ENCODE assay signal across 20 mouse cellular contexts in the genomic region with DNA sequence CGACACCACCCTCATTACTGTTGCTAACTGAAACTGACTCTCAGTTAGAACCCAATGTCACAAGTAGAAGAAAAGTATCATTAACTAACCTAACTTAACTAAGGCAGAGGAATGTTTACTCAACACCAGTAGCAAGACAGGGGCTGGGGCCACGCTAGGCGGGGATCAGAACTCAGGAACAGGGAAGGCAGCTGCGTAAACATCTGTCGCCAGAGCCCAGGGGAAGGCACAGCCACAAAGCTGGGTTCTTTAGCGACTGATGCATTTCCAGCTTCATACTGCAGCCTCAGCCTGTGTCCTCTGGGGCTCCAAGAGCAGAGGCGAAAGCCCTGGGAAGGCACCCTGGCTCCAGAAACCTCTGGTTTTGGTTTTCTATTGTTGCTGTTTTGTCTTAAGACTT. TPM values are rescaled to one million over a fixed set of nuclear protein-coding genes. Genes with fewer than 3 reads are reported as not detected.
A peak's percentile ranks its signal among the peaks of the same experiment; 100 is the strongest.
DNase-seq lines count a peak whose midpoint lies in the region; ATAC-seq and TF ChIP-seq lines count a peak whose summit lies in the region.
"Had no signal": no experiment of that assay in that cellular context is flagged by ENCODE, and none has a peak within 500 bp of the region (broad histone marks: within the 10 kb centered on the region; RNA-seq: fewer than 3 reads in every experiment).

No protein-coding gene starts in this region.

- peaks cover 4% of the 10 kb centered on the region for H3K4me1 ChIP-seq in intestine, embryonic 15.5 days (replicated peaks)
- H3K4me1 ChIP-seq in intestine, postnatal 0 days (replicated peaks; ENCODE audit: control insufficient read depth, insufficient read depth, low read length) = no peaks in the 10 kb centered on the region
- H3K4me1 ChIP-seq in kidney, postnatal 0 days (replicated peaks; ENCODE audit: insufficient read depth, low read length) = no peaks in the 10 kb centered on the region
- H3K4me1 ChIP-seq in intestine, embryonic 16.5 days (ENCODE audit: control insufficient read depth, insufficient read depth, low read length) = peaks cover 6% of the 10 kb centered on the region; the same call in 1 of the 2 replicates
- no peaks in the 10 kb centered on the region for H3K4me1 ChIP-seq in midbrain, embryonic 13.5 days (replicated peaks)
- H3K4me1 ChIP-seq: embryonic facial prominence, embryonic 13.5 days; forebrain, embryonic 13.5 days; hindbrain, embryonic 15.5 days had no signal

- H3K4me2 ChIP-seq in intestine, embryonic 15.5 days (replicated peaks) = no peak overlapping the region
- H3K4me2 ChIP-seq in intestine, postnatal 0 days (replicated peaks; ENCODE audit: low read depth) = no peak overlapping the region
- no peak overlapping the region for H3K4me2 ChIP-seq in kidney, postnatal 0 days (ENCODE audit: low read length)
- H3K4me2 ChIP-seq in intestine, embryonic 16.5 days (ENCODE audit: low read depth, low read length) = no peak overlapping the region
- no peak overlapping the region for H3K4me2 ChIP-seq in midbrain, embryonic 13.5 days (replicated peaks)
- H3K4me2 ChIP-seq: embryonic facial prominence, embryonic 13.5 days; forebrain, embryonic 13.5 days; heart, embryonic 13.5 days; hindbrain, embryonic 15.5 days had no signal

- no peak for DNase-seq in kidney, postnatal 0 days (ENCODE audit: low spot score)
- no peak for DNase-seq in kidney, postnatal 10 days
- DNase-seq: adrenal gland, adult 8-10 months; adrenal gland, postnatal 36 days; cerebellum, adult 2 months; cerebellum, postnatal 10 days; forebrain, postnatal 0 days; gastrocnemius, postnatal 14 days; heart, postnatal 36 days had no signal

- 0 out of 2 replicates have a peak overlapping the region, but pooled peaks have one; percentile 22 for H3K27ac ChIP-seq in intestine, embryonic 15.5 days
- no peak overlapping the region for H3K27ac ChIP-seq in intestine, postnatal 0 days (ENCODE audit: low read depth, low read length)
- peak overlapping the region; percentile 15 for H3K27ac ChIP-seq in kidney, postnatal 0 days
- H3K27ac ChIP-seq in intestine, embryonic 16.5 days (ENCODE audit: low read length) = no peak overlapping the region
- no peak overlapping the region for H3K27ac ChIP-seq in midbrain, embryonic 13.5 days
- H3K27ac ChIP-seq: embryonic facial prominence, embryonic 13.5 days; forebrain, embryonic 13.5 days; heart, embryonic 13.5 days; hindbrain, embryonic 15.5 days had no signal

- no peak overlapping the region for H3ac ChIP-seq in C2C12 (ENCODE audit: control insufficient read depth, insufficient read length, low read depth)

- no peak for ATAC-seq in intestine, embryonic 15.5 days
- ATAC-seq in intestine, postnatal 0 days = no peak
- 0 out of 2 replicates have a peak, but pooled peaks have one; percentile 33 for ATAC-seq in kidney, postnatal 0 days (replicated peaks; ENCODE audit: low FRiP score, low read depth)
- 0 out of 2 replicates have a peak, but pooled peaks have one; percentile 45 for ATAC-seq in intestine, embryonic 16.5 days
- ATAC-seq in midbrain, embryonic 13.5 days = no peak
- ATAC-seq: CD4-positive, CD25-positive, alpha-beta regulatory T cell, adult 4 months; forebrain, embryonic 13.5 days; forebrain, postnatal 0 days had no signal

- TF ChIP-seq CTCF in intestine, postnatal 0 days (IDR thresholded peaks at IDR 0.05; ENCODE audit: low read depth) = no peak
- TF ChIP-seq CTCF in kidney, postnatal 0 days (IDR thresholded peaks at IDR 0.05; ENCODE audit: low read depth) = no peak
- no peak for TF ChIP-seq CTCF in C2C12 (IDR thresholded peaks at IDR 0.05; ENCODE audit: control insufficient read depth, insufficient read depth, insufficient read length)

- H3K4me3 ChIP-seq in intestine, embryonic 15.5 days (replicated peaks) = no peak overlapping the region
- no peak overlapping the region for H3K4me3 ChIP-seq in intestine, postnatal 0 days (ENCODE audit: low read depth, low read length)
- no peak overlapping the region for H3K4me3 ChIP-seq in kidney, postnatal 0 days (replicated peaks; ENCODE audit: low read depth, low read length)
- H3K4me3 ChIP-seq in C2C12 (ENCODE audit: insufficient read depth, poor library complexity, severe bottlenecking) = no peak overlapping the region
- H3K4me3 ChIP-seq in intestine, embryonic 16.5 days (ENCODE audit: low read length) = no peak overlapping the region
- H3K4me3 ChIP-seq in midbrain, embryonic 13.5 days (replicated peaks) = no peak overlapping the region
- H3K4me3 ChIP-seq: embryonic facial prominence, embryonic 13.5 days; forebrain, embryonic 13.5 days; heart, embryonic 13.5 days; hindbrain, embryonic 15.5 days had no signal

- no peaks in the 10 kb centered on the region for H3K36me3 ChIP-seq in intestine, embryonic 15.5 days
- H3K36me3 ChIP-seq in intestine, postnatal 0 days (ENCODE audit: control insufficient read depth, insufficient read depth) = no peaks in the 10 kb centered on the region
- H3K36me3 ChIP-seq in kidney, postnatal 0 days (ENCODE audit: insufficient read depth, low read length) = no peaks in the 10 kb centered on the region
- H3K36me3 ChIP-seq in C2C12 (ENCODE audit: control insufficient read depth, insufficient read depth) = no peaks in the 10 kb centered on the region
- no peaks in the 10 kb centered on the region for H3K36me3 ChIP-seq in intestine, embryonic 16.5 days (ENCODE audit: control insufficient read depth, insufficient read depth, low read length)
- H3K36me3 ChIP-seq in midbrain, embryonic 13.5 days = no peaks in the 10 kb centered on the region
- H3K36me3 ChIP-seq: embryonic facial prominence, embryonic 13.5 days; G1E; heart, embryonic 13.5 days; hindbrain, embryonic 15.5 days had no signal

- no peaks in the 10 kb centered on the region for H3K9me3 ChIP-seq in intestine, embryonic 15.5 days
- no peaks in the 10 kb centered on the region for H3K9me3 ChIP-seq in intestine, postnatal 0 days (ENCODE audit: control insufficient read depth)
- H3K9me3 ChIP-seq in kidney, postnatal 0 days (replicated peaks; ENCODE audit: low read length) = no peaks in the 10 kb centered on the region
- no peaks in the 10 kb centered on the region for H3K9me3 ChIP-seq in intestine, embryonic 16.5 days (ENCODE audit: control insufficient read depth, low read length)
- H3K9me3 ChIP-seq in midbrain, embryonic 13.5 days = no peaks in the 10 kb centered on the region
- H3K9me3 ChIP-seq: embryonic facial prominence, embryonic 13.5 days; forebrain, embryonic 13.5 days; G1E; heart, embryonic 13.5 days; hindbrain, embryonic 15.5 days had no signal

- no peaks in the 10 kb centered on the region for H3K79me2 ChIP-seq in C2C12 (ENCODE audit: control insufficient read depth, insufficient read depth)

- WGBS in intestine, embryonic 15.5 days = 41% methylated on average over 7 of the region's 7 CpGs
- 40% methylated on average over 7 of the region's 7 CpGs for WGBS in intestine, postnatal 0 days
- 49% methylated on average over 7 of the region's 7 CpGs for WGBS in kidney, postnatal 0 days
- WGBS in intestine, embryonic 16.5 days = 43% methylated on average over 7 of the region's 7 CpGs
- 62% methylated on average over 7 of the region's 7 CpGs for WGBS in midbrain, embryonic 13.5 days

- no peaks in the 10 kb centered on the region for H3K79me3 ChIP-seq in C2C12 (ENCODE audit: low read depth)

- no peaks in the 10 kb centered on the region for H3K27me3 ChIP-seq in intestine, embryonic 15.5 days (replicated peaks)
- no peaks in the 10 kb centered on the region for H3K27me3 ChIP-seq in intestine, postnatal 0 days (replicated peaks; ENCODE audit: control insufficient read depth, insufficient read depth, low read length)
- no peaks in the 10 kb centered on the region for H3K27me3 ChIP-seq in kidney, postnatal 0 days (ENCODE audit: insufficient read depth, low read length)
- H3K27me3 ChIP-seq in C2C12 (ENCODE audit: control insufficient read depth, insufficient read depth, insufficient read length) = no peaks in the 10 kb centered on the region
- no peaks in the 10 kb centered on the region for H3K27me3 ChIP-seq in intestine, embryonic 16.5 days (replicated peaks; ENCODE audit: control insufficient read depth, insufficient read depth, low read length)
- H3K27me3 ChIP-seq in midbrain, embryonic 13.5 days = no peaks in the 10 kb centered on the region
- H3K27me3 ChIP-seq: embryonic facial prominence, embryonic 13.5 days; forebrain, embryonic 13.5 days; heart, embryonic 13.5 days; hindbrain, embryonic 15.5 days had no signal

- no peak overlapping the region for H3K9ac ChIP-seq in intestine, embryonic 15.5 days
- no peak overlapping the region for H3K9ac ChIP-seq in intestine, postnatal 0 days (ENCODE audit: low read depth, low read length)
- no peak overlapping the region for H3K9ac ChIP-seq in kidney, postnatal 0 days (ENCODE audit: low read depth, low read length)
- no peak overlapping the region for H3K9ac ChIP-seq in intestine, embryonic 16.5 days (ENCODE audit: low read depth, low read length)
- H3K9ac ChIP-seq in midbrain, embryonic 13.5 days (replicated peaks) = no peak overlapping the region
- H3K9ac ChIP-seq: embryonic facial prominence, embryonic 13.5 days; forebrain, embryonic 13.5 days; forebrain, postnatal 0 days; heart, embryonic 13.5 days; hindbrain, embryonic 15.5 days had no signal

RNA-seq across cellular contexts. Expression of gene Gpx3, which starts 10.2 kb away (rescaled TPM):
- polyA plus RNA-seq in intestine, embryonic 15.5 days (2015; fragmentation: Nextera tagmentation; extraction: Ambion mirVana) = 308 and 352 TPM in 2 replicates
- 6,664 and 6,785 TPM in 2 replicates for polyA plus RNA-seq in intestine, postnatal 0 days (2015; fragmentation: Nextera tagmentation; extraction: Ambion mirVana)
- 1,362 and 1,474 TPM in 2 replicates for polyA plus RNA-seq in kidney, postnatal 0 days (2015; fragmentation: Nextera tagmentation; extraction: Ambion mirVana)
- polyA plus RNA-seq in C2C12 (2012; fragmentation: generic; extraction: Trizol) = 2.0 TPM
- 511 and 784 TPM in 2 replicates for polyA plus RNA-seq in intestine, embryonic 16.5 days (2015; fragmentation: Nextera tagmentation; extraction: Ambion mirVana)
- 19.6 and 21.4 TPM in 2 replicates for polyA plus RNA-seq in midbrain, embryonic 13.5 days (2015; fragmentation: Nextera tagmentation; extraction: Ambion mirVana)
- polyA plus RNA-seq: G1E had no signal

RNA-seq across cellular contexts. Expression of gene Hint1, which starts 25.9 kb away (rescaled TPM):
- 705 and 851 TPM in 2 replicates for polyA plus RNA-seq in intestine, embryonic 15.5 days (2015; fragmentation: Nextera tagmentation; extraction: Ambion mirVana)
- 1,016 and 1,041 TPM in 2 replicates for polyA plus RNA-seq in intestine, postnatal 0 days (2015; fragmentation: Nextera tagmentation; extraction: Ambion mirVana)
- 1,015 and 1,085 TPM in 2 replicates for polyA plus RNA-seq in kidney, postnatal 0 days (2015; fragmentation: Nextera tagmentation; extraction: Ambion mirVana)
- polyA plus RNA-seq in C2C12 (2012; fragmentation: generic; extraction: Trizol) = 1,165 TPM
- 674 and 732 TPM in 2 replicates for polyA plus RNA-seq in intestine, embryonic 16.5 days (2015; fragmentation: Nextera tagmentation; extraction: Ambion mirVana)
- polyA plus RNA-seq in midbrain, embryonic 13.5 days (2015; fragmentation: Nextera tagmentation; extraction: Ambion mirVana) = 703 and 771 TPM in 2 replicates

RNA-seq across cellular contexts. Expression of gene Lyrm7, which starts 31.4 kb away (rescaled TPM):
- polyA plus RNA-seq in intestine, embryonic 15.5 days (2015; fragmentation: Nextera tagmentation; extraction: Ambion mirVana) = 8.9 and 9.4 TPM in 2 replicates
- 2.7 and 5.8 TPM in 2 replicates for polyA plus RNA-seq in intestine, postnatal 0 days (2015; fragmentation: Nextera tagmentation; extraction: Ambion mirVana)
- polyA plus RNA-seq in kidney, postnatal 0 days (2015; fragmentation: Nextera tagmentation; extraction: Ambion mirVana) = 7.3 and 7.7 TPM in 2 replicates
- 0.25 TPM for polyA plus RNA-seq in C2C12 (2012; fragmentation: generic; extraction: Trizol)
- polyA plus RNA-seq in intestine, embryonic 16.5 days (2015; fragmentation: Nextera tagmentation; extraction: Ambion mirVana) = 9.7 and 12.7 TPM in 2 replicates
- polyA plus RNA-seq in midbrain, embryonic 13.5 days (2015; fragmentation: Nextera tagmentation; extraction: Ambion mirVana) = 7.1 and 11.2 TPM in 2 replicates

Comparison
In these comparisons a context has a peak if more than half of its experiments do, and no peak if none do; other contexts are left out.
1. ATAC-seq: peak in kidney, postnatal 0 days (single experiment) and intestine, embryonic 16.5 days (single experiment); none in intestine, embryonic 15.5 days (single experiment), intestine, postnatal 0 days (single experiment) and midbrain, embryonic 13.5 days (single experiment).
2. H3K27ac ChIP-seq: peak in intestine, embryonic 15.5 days (single experiment) and kidney, postnatal 0 days (single experiment); none in intestine, postnatal 0 days (single experiment), intestine, embryonic 16.5 days (single experiment) and midbrain, embryonic 13.5 days (single experiment).
3. RNA of gene Gpx3, which starts 10.2 kb away (polyA plus RNA-seq): 6,664 to 6,785 TPM in intestine, postnatal 0 days, 1,362 to 1,474 TPM in kidney, postnatal 0 days, 511 to 784 TPM in intestine, embryonic 16.5 days and 308 to 352 TPM in intestine, embryonic 15.5 days; 19.6 to 21.4 TPM in midbrain, embryonic 13.5 days and 2.0 TPM in C2C12 (single experiment); every median in the first group is over 10 times any median in the second.